Mouse (Mus musculus) thymus, adult 2 months (tissue): ENCODE results near the gene Atxn7. TPM values are rescaled to one million over a fixed set of nuclear protein-coding genes. Genes with fewer than 3 reads are reported as not detected.

Experiments used
- DNase-seq: peaks from one replicate; pipeline ENCODE4 v3.0.0; 2021
- H3K27ac ChIP-seq: fragments of 200-500 bp; 2 replicates; pipeline ENCODE4 v1.5.1; 2012; ENCODE audit warnings: low read length, control low read depth; ENCODE audit not compliant: control insufficient read depth, insufficient read depth
- H3K27me3 ChIP-seq: fragments of 200-500 bp; 2 replicates; pipeline ENCODE4 v1.6.1; 2012; ENCODE audit warnings: mild to moderate bottlenecking, low read length, moderate library complexity, mixed read lengths; ENCODE audit not compliant: control insufficient read depth, insufficient read depth
- H3K36me3 ChIP-seq: fragments of 200-500 bp; 2 replicates; pipeline ENCODE4 v1.6.1; 2012; ENCODE audit warnings: mild to moderate bottlenecking, low read length, moderate library complexity; ENCODE audit not compliant: control insufficient read depth, insufficient read depth
- H3K4me1 ChIP-seq: fragments of 200-500 bp; replicated peaks from 2 replicates; pipeline ENCODE4 v1.6.1; 2012; ENCODE audit warnings: low read length; ENCODE audit not compliant: control insufficient read depth, insufficient read depth
- H3K4me3 ChIP-seq: fragments of 200-500 bp; 2 replicates; pipeline ENCODE4 v1.5.1; 2012; ENCODE audit warnings: mild to moderate bottlenecking, low read length, control low read depth, moderate library complexity; ENCODE audit not compliant: control insufficient read depth, insufficient read depth
- CTCF ChIP-seq: fragments of 200-500 bp; IDR thresholded peaks from 2 replicates; pipeline ENCODE4 v1.5.1; 2012; ENCODE audit warnings: mild to moderate bottlenecking, control low read depth, low read length, moderate library complexity, borderline replicate concordance; ENCODE audit not compliant: control insufficient read depth, poor library complexity, insufficient read depth; ENCODE audit errors: extremely low read depth
- POLR2A ChIP-seq: fragments of 200-500 bp; IDR thresholded peaks from 2 replicates; pipeline ENCODE4 v1.6.1; 2012; ENCODE audit warnings: mild to moderate bottlenecking, low read length, control low read depth, moderate library complexity; ENCODE audit not compliant: control insufficient read depth, poor library complexity, insufficient read depth; ENCODE audit errors: extremely low read depth
- WGBS: fragments of 180-500 bp; shearing (Covaris S2); methylation state at CpG from one replicate; pipeline ENCODE4 v1.1.7; 2018; 5-methylcytosine and 5-hydroxymethylcytosine counted together
- polyA plus RNA-seq: library from polyadenylated mRNA; depleted of rRNA; stranded (reverse); fragments of >200 nt; gene quantifications from 2 replicates; pipeline ENCODE4 v1.2.3, GENCODE M21; 2012

Gene Atxn7
- polyA plus RNA-seq, 1 experiment = 55.1 TPM

DNA sequence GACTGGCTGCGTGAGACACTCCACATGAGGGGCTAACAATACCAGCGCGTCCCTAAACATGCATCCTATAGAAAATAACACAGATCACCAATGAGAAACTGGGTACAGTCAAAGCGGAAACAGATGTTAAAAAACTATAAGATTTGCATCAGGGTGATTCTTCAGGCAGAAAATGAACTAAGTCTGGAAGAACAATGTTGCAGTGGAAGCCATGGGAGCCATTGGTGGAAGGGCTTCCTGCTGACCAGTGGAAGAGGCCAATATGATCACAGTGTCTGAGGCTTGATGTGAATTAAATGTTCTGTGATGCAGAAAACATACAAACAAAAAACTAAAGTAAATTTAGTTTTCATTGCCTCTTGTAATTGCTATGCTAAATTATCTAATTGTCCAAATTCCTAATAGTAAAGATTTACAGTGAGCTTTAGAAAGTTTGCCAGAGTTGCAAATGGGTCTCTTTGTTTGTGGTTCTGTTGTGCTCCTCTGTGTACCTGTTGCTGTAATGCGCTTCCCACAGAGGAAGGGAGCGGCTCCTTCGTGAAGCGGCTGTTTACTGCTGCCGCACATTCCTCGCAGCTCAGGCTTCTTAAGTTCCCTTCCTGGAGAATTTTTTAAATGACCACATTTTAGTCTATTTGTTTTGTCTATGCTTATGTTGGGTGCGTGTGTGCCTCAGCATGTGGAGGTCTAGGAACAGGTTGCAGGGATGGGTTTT, 101.4 kb downstream of the Atxn7 start:
- no peak for DNase-seq
- 97% methylated on average over 11 of the region's 11 CpGs for WGBS
- Histone ChIP-seq H3K36me3 (no peaks in the 10 kb centered on the region), H3K4me3 (no peak overlapping the region), H3K27me3 (no peaks in the 10 kb centered on the region), H3K4me1 (peaks cover 6% of the 10 kb centered on the region), H3K27ac (no peak overlapping the region)
- TF ChIP-seq CTCF (no peak), POLR2A (no peak)

GRCm38 (mm10) chr14:14063382-14063781, 102.1 kb downstream of the Atxn7 start:
- WGBS = 94% methylated on average over 5 of the region's 5 CpGs
- no peak for DNase-seq

GRCm38 (mm10) chr14:14064486-14065141, 103.4 kb downstream of the Atxn7 start:
- no peak overlapping the region for H3K4me3 ChIP-seq
- DNase-seq = no peak
- 18% methylated on average over 5 of the region's 5 CpGs for WGBS
- H3K27me3 ChIP-seq = no peaks in the 10 kb centered on the region
- no peak overlapping the region for H3K27ac ChIP-seq
- no peaks in the 10 kb centered on the region for H3K36me3 ChIP-seq
- peaks cover 15% of the 10 kb centered on the region for H3K4me1 ChIP-seq
- TF ChIP-seq POLR2A (no peak), CTCF (no peak)

More at GRCm38 (mm10) chr14:14063382-14063781, 102.1 kb downstream of the Atxn7 start:
- TF ChIP-seq POLR2A = no peak
- no peak for TF ChIP-seq CTCF
- Histone ChIP-seq H3K36me3 (no peaks in the 10 kb centered on the region), H3K4me3 (no peak overlapping the region), H3K27ac (no peak overlapping the region), H3K4me1 (peaks cover 10% of the 10 kb centered on the region), H3K27me3 (no peaks in the 10 kb centered on the region)

DNA sequence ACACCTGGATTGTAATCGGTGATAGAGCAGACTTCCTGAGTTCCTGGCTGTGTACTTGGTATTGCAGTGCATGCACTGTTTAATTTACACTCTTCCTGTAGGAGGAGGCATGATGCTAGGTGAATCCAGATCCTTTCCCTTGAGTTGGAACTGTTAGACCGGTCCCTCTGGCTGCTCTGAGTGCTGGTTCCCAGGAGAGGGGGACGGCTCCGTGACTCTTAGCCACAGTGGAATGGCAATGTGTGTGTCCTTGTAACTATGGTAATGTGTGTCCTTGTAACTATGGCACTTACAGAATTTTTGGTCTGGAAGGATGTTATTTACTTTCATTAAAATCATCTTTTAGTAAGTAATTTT, 103.9 kb downstream of the Atxn7 start:
- TF ChIP-seq CTCF (no peak), POLR2A (no peak)
- no peak overlapping the region; the same call in 1 of the 2 replicates for H3K27ac ChIP-seq
- WGBS = 67% methylated on average over 4 of the region's 4 CpGs
- H3K4me1 ChIP-seq = peaks cover 15% of the 10 kb centered on the region
- H3K27me3 ChIP-seq = no peaks in the 10 kb centered on the region
- no peak overlapping the region for H3K4me3 ChIP-seq
- peak; percentile 5 for DNase-seq
- no peaks in the 10 kb centered on the region for H3K36me3 ChIP-seq

DNA sequence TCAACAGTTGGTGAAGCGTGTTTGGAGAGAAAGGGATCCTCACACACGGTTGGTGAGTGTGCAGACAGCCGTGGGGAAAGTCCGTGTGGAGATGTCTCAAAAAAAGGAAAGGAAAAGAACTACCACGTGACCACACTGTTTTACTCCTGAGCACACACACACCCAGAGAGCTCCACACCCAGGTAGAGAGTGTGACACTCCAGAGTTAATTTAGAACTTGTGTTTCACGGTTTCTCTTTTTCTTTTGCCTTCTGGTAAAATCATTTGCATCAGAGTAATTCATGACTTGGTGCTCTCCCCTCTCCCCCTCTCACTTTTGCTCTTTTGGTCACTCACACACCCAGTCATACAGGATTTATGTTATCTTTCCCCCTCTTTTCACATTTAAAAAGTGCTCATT, 105.0 kb downstream of the Atxn7 start:
- Histone ChIP-seq H3K27ac (no peak overlapping the region), H3K4me1 (peaks cover 17% of the 10 kb centered on the region), H3K27me3 (no peaks in the 10 kb centered on the region), H3K4me3 (no peak overlapping the region), H3K36me3 (no peaks in the 10 kb centered on the region)
- TF ChIP-seq POLR2A = no peak
- no peak for TF ChIP-seq CTCF
- DNase-seq = no peak
- 71% methylated on average over 6 of the region's 6 CpGs for WGBS

GRCm38 (mm10) chr14:14067648-14068472, 106.6 kb downstream of the Atxn7 start:
- H3K4me3 ChIP-seq = peak overlapping the region; percentile 52
- H3K4me1 ChIP-seq = peaks cover 17% of the 10 kb centered on the region
- TF ChIP-seq CTCF (no peak), POLR2A (0 out of 2 replicates have a peak, but pooled peaks have one; percentile 19)
- no peaks in the 10 kb centered on the region for H3K27me3 ChIP-seq
- no peaks in the 10 kb centered on the region for H3K36me3 ChIP-seq
- WGBS = 1% methylated on average over 10 of the region's 10 CpGs
- H3K27ac ChIP-seq = peak overlapping the region; percentile 94
- DNase-seq = peak; percentile 48
